Mouse (Mus musculus) heart, adult 11 months (tissue): ENCODE results near the gene Spaca4.

Experiments used
- DNase-seq: peaks from one replicate; pipeline ENCODE4 v3.0.0; 2022

Gene Spaca4

GRCm38 (mm10) chr7:45711316-45712021, 14.1 kb downstream of the Spaca4 start:
- DNase-seq, result peak; percentile 98

GRCm38 (mm10) chr7:45710477-45711191, 15.0 kb downstream of the Spaca4 start:
- peak; percentile 98 for DNase-seq

- DNase-seq, result peak; percentile 97
Measured at GRCm38 (mm10) chr7:45709677-45710355, 15.8 kb downstream of the Spaca4 start.

DNA sequence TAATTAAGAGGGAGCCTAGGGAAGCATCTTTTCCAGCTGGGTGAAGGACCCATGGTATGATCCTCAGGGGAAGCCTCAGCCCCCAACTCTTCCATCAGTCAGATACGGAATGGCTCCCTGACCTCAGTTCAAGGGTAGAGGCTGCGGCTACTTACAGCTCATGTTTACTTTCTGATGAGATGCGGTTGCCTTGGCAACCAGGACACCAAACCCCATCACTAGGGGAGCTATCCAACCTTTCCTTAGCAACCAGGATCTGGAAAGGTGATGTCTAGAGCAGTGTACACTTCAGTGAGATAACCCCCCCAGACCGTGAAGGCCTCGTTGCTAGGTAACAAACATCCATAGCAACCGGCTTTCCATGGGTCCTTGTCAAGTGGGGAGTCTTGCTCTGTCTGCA, 16.6 kb downstream of the Spaca4 start:
- peak; percentile 97 for DNase-seq

DNA sequence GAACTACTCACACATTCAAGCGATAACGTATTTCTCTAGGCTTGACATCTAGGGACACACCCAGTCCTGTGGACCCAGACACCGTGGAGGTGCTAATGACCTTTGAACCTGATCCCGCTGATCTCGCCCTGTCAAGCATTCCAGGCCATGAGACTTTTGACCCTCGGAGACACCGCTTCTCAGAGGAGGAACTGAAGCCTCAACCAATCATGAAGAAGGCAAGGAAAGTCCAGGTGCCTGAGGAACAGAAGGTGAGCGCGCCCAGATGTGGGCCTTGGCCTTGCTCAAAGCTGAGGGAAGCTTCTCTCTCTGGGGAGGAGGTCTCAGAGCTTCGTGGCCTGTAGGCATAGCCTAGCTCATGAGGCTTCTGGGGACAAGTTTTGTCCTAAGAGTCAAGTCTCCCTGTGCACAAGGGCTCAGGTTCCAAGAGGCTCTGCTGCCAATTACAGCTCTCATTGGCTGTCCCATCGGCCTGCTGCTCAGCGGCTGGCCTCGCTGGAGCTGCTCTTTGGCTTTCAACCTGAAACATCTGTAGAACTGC, 17.3 kb downstream of the Spaca4 start:
- peak; percentile 97 for DNase-seq

DNA sequence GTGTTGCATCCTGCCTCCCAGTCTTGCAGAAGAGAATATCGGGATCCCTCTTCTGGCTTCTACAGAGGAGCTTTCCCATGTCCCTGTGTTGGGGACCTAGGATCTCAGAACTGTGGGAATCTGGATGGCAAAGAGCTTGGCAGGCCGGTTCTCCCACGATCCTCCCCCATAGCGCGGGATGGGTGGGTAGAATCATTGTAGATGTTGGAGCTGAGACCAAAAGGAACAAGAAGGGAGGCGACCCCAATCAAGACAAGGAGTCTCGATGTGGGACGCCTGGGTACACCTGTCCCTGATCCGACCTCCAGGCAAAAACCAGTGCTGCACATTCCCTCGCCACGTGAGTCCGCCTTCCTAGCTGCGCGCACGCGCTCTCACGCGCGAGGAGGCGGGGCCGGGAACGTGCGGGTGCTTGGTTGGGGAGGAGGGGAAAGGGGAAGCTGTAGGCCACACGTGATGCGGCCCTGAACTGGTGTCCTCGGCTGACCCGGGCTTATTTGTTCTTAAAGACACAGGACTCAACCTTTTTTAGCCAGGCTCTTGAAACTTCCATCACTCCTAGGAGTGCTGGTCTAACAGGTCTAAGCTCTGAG, 18.1 kb downstream of the Spaca4 start:
- peak; percentile 100 for DNase-seq

DNA sequence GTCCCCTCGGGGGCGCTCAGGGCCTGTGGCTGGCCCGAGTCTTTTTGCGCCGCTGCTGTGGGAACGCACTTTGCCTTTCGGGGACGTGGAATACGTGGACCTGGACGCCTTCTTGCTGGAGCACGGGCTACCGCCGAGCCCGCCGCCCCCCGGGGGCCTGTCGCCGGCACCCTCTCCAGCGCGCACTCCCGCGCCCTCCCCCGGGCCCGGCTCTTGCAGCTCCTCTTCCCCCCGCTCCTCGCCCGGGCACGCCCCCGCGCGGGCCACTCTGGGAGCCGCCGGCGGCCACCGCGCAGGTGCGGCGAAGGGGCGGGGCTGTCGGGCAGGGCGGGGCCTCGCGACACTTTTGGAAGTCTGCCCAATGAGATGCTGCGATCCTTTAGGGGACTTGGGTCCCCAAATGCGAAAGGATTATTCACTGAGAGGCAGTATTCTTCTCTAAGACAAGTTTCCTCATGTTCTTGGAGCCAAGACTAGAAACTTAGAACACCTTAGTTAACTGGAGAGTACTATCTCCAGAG, 18.8 kb downstream of the Spaca4 start:
- peak; percentile 100 for DNase-seq

GRCm38 (mm10) chr7:45705873-45706281, 19.7 kb downstream of the Spaca4 start:
- DNase-seq, result peak; percentile 100

DNA sequence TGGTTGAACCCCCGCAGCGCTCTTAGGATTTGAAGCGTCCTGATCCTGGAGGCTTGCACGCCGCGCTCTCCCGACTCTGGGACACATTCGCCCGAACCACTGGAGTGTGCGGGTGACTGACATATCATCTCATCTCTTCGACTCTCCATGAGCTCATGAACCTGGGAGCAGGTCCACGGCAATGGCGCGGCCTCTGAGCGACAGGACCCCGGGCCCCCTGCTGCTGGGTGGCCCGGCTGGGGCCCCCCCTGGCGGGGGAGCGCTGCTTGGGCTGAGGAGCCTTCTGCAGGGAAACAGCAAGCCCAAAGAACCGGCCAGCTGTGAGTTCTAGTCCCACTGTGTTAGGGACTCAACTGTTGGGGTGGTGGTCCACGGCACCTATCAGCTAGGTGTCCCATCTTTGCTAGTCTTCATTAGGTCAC, 20.2 kb downstream of the Spaca4 start:
- DNase-seq, result no peak

DNA sequence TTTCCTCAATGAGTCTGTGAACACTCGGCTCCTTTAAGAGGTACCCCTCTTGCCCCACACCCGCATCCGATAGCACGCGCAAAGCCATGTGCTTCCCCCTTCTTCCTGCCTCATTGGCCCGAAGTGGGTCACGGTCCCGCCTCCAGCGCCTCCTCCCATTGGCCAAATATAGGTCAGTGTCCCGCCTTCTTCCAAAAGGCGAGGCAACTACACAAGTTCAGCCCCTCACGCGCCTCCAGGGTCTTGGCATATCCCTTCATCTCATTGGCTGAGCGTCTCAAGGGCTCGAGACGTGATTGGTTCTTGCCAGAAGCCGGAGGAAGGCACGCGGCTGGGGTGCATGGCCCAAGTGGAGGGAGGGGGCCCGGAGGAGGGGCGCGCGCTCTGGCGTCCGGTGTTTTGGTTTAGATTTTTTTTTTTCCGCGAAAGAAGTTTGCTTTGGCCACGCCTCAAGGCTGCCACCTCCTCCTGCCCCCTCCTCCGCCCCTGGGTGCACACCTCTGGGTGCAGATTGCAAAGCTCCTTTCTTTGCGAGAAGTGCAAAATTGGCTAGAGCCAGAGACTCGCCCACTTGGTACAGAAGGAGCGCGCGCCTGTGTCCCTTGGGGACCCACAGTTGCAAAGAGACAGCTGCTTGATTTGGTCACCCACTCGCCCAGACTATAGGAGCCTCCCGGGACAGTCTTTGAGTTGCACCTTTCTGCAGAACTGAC, 20.7 kb downstream of the Spaca4 start, which contains the start of gene Dbp:
Dbp (plus strand) TSS at position 359 of the 713 bp plus-strand sequence.
- DNase-seq, result peak; percentile 100

DNA sequence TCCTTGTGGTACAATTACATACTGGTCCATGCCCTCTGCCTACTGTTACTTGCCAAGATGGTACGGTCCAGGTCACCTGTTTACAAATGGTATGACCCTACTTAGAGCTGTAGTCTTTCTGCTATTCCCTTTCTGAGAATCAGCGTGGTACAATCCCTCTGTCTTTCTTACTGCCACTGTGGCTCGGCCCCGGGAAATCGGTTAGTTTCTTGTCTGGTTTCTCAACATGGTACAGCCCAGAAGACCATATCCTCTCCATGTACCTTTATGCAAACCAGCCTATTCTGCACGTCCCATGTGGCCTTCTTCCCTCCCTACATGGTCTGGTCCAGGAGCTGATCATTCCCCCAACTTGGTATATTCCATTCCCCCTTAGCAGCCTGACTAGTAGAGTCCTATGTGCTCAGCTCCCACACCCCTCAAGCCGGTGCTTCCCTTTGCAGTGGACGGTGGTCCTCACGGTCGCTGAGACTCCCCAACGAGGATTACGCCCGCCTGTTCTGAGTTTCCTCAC, 21.5 kb downstream of the Spaca4 start:
- peak; percentile 99 for DNase-seq

DNA sequence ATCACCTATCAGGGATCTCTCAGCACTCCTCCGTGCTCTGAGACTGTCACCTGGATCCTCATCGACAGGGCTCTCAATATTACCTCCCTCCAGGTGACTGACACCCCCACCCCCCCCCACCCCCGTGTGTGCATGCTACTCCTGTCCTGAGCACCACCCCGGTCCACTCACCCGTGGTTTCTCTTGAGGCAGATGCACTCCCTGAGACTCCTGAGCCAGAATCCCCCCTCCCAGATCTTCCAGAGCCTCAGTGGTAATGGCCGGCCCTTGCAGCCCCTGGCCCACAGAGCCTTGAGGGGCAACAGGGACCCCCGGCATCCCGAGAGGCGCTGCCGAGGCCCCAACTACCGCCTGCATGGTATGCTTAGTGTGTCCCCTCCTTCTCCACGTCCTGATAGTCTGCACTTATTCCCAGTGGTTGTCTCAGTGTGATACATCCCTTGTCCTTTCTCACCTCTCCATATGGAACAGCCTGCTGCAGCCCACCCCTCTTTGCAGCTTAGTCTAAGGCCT, 22.0 kb downstream of the Spaca4 start:
- DNase-seq, result peak; percentile 98

DNA sequence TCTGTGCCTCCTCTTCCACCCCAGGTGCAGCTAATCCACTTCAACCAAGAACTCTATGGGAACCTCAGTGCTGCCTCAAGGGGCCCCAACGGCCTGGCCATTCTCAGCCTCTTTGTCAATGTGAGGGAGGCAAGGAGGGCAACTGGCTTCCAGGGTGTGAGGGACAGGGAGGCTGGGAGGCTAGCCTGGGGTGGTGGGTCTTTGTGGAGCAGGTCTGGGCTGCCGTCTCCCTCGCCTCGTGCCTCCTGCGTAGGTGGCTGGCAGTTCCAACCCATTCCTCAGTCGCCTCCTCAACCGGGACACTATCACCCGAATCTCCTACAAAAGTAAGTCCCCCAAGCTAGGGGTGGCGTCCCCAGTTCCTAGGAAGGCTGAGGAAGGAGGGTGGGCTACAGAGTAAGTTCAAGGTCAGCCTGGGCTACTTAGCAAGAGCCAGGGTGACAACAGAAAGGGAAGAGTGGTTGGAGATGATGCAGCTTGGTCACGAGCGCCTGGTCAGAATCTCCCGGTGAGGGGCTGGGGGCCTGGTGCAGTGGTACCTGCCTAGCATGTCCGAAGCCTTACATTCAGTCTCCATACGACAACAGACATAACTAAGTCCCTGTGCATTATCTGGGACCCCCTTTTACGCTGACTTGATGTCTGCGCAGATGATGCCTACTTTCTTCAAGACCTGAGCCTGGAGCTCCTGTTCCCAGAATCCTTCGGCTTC, 22.6 kb downstream of the Spaca4 start:
- peak; percentile 96 for DNase-seq

DNA sequence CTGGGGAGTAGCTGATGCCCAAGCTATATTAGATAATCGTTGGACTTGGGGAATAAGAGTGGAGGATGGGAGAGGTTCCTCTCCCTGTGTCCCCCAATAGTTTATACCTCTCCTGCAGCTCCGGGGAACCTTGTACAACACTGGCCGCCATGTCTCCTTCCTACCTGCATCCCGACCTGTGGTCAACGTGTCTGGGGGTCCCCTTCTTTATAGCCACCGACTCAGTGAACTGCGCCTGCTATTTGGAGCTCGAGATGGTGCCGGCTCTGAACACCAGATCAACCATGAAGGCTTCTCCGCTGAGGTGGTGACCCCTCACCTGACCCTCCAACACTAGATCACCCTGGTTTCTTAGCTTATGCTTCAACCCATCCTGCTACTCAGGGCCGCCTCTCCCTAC, 23.3 kb downstream of the Spaca4 start:
- DNase-seq, result peak; percentile 95

GRCm38 (mm10) chr7:45701607-45702006, 24.0 kb downstream of the Spaca4 start:
- DNase-seq, result peak; percentile 96

DNA sequence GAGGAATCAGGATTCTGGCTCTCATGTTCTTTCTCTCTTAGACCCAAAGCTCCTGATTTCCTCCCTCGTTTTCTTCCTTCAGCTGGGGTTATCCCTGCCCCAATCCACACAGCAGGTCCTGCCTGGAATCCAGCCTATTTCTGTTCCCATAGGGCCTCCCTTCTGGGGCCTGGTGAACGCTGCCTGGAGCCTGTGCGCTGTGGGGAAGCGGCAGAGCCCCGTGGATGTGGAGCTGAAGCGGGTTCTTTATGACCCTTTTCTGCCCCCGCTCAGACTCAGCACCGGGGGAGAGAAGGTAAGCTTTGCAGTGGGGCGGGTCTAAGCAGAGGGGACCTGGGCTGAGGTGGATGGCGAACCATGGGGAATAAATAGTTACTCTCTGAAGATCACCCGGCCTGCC, 24.5 kb downstream of the Spaca4 start:
- DNase-seq, result peak; percentile 97

- peak; percentile 99 for DNase-seq
Measured at GRCm38 (mm10) chr7:45700301-45701015, 25.2 kb downstream of the Spaca4 start.

GRCm38 (mm10) chr7:45699523-45700141, 26.0 kb downstream of the Spaca4 start, which contains the start of gene Car11:
Car11 (plus strand) TSS chr7:45699843.
- peak; percentile 95 for DNase-seq

DNA sequence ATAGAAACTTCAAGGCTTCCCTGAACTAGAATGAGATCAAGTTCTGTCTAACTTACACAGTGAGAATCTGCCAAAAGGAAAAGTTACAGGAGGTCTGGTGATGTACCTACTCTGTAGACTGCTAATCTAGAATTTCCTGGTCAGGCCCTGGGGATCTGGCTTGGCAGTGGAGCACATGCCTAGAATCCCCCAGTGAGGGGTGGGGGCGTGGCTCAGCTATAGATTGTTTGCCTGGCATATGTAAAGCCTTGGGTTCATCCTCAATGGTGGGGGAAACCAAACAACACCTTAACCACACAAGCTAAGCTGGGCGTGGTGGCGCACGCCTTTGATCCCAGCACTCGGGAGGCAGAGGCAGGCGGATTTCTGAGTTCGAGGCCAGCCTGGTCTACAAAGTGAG, 27.7 kb downstream of the Spaca4 start:
- DNase-seq, result peak; percentile 89

DNA sequence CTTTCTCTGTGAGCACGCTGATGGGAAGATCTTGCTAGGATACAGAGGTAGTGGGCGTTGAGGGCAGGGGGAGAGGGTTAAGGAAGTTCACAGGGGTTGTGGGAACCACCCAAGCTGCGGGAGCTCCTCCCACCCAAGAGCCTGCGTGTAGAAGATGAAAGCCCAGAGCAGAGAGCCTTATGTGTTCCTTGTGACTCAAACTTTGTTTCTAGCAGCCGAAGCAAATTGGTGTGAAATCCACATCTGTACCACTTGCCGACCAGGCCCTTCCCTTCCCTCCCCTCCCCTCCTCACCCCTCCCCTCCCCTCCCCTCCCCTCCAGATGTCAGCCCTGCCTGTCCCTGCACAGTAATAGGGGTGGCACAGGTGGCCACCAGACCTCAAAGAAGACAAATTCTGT, 30.5 kb downstream of the Spaca4 start:
- no peak for DNase-seq
